Mouse (Mus musculus): ENCODE results near the gene Fancg. TPM values are rescaled to one million over a fixed set of nuclear protein-coding genes. Genes with fewer than 3 reads are reported as not detected.

Gene Fancg
- polyA plus RNA-seq, 1 experiment: 3.2 TPM

DNA sequence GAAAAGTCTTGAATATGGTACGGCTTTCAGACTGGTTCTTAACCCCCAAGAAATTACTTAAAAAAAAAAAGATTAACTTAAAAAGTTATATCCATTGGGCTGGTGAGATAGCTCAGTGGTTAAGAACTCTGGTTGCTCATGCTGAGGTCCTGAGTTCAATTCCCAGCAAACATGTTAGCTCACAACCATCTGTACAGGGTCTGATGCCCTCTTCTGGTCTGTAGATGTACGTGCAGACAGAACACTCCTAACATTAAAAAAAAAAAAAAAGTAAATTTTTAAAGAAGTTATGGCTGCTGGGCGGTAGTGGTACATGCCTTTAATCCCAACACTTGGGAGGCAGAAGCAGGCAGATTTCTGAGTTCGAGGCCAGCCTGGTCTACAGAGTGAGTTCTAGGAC is 32.2 kb downstream of the Fancg start:
- H3K36me3 ChIP-seq (ENCODE audit: control insufficient read depth, insufficient read depth): peaks cover 58% of the 10 kb centered on the region

DNA sequence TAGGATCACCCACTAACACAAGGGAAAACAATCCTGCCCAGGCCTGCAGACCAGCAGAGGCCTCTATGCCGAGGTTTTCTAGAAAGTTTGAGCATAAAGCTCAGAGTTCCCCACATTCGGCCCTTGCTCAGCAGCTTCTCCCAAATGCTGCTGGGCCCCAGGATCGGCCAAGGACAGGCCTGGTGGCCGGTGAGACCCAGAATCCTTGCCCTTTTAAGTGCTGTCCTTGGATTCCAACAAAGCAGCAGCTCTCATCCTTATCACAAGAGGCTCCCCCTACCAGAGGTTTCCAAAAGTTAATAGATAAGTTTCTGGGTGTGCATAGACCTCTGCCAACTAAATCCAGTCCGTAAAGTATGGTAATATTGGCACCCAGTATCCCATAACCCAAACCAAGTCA is 36.4 kb downstream of the Fancg start:
- Histone ChIP-seq H3K36me3 (ENCODE audit: control insufficient read depth, insufficient read depth) (peaks cover 23% of the 10 kb centered on the region), H3K27me3 (ENCODE audit: control insufficient read depth, insufficient read depth, insufficient read length) (no peaks in the 10 kb centered on the region), H3K79me2 (ENCODE audit: control insufficient read depth, insufficient read depth) (no peaks in the 10 kb centered on the region), H3K79me3 (ENCODE audit: low read depth) (no peaks in the 10 kb centered on the region), H3ac (ENCODE audit: control insufficient read depth, insufficient read length, low read depth) (no peak overlapping the region), H3K4me3 (ENCODE audit: insufficient read depth, poor library complexity, severe bottlenecking) (no peak overlapping the region)
- TF ChIP-seq CTCF (IDR thresholded peaks at IDR 0.05; ENCODE audit: control insufficient read depth, insufficient read depth, insufficient read length) (no peak), CEBPB (IDR thresholded peaks at IDR 0.05; ENCODE audit: low read depth) (no peak), MAX (IDR thresholded peaks at IDR 0.05) (no peak), FOSL1 (IDR thresholded peaks at IDR 0.05; ENCODE audit: insufficient read depth, low read length, poor library complexity, severe bottlenecking) (no peak), USF1 (IDR thresholded peaks at IDR 0.05; ENCODE audit: low read depth) (no peak), MYOG (IDR thresholded peaks at IDR 0.05; ENCODE audit: control insufficient read depth, extremely low read depth, insufficient read length) (no peak), MYOD1 (IDR thresholded peaks at IDR 0.05; ENCODE audit: control insufficient read depth, insufficient read length, low read depth) (no peak)

More for the DNA sequence above, 32.2 kb downstream of the Fancg start:
- no peak overlapping the region for H3ac ChIP-seq (ENCODE audit: control insufficient read depth, insufficient read length, low read depth)
- H3K4me3 ChIP-seq (ENCODE audit: insufficient read depth, poor library complexity, severe bottlenecking): no peak overlapping the region
- no peaks in the 10 kb centered on the region for H3K27me3 ChIP-seq (ENCODE audit: control insufficient read depth, insufficient read depth, insufficient read length)
- no peaks in the 10 kb centered on the region for H3K79me3 ChIP-seq (ENCODE audit: low read depth)
- TF ChIP-seq MAX (IDR thresholded peaks at IDR 0.05) (no peak), CTCF (IDR thresholded peaks at IDR 0.05; ENCODE audit: control insufficient read depth, insufficient read depth, insufficient read length) (no peak), MYOD1 (IDR thresholded peaks at IDR 0.05; ENCODE audit: control insufficient read depth, insufficient read length, low read depth) (no peak), CEBPB (IDR thresholded peaks at IDR 0.05; ENCODE audit: low read depth) (no peak), MYOG (IDR thresholded peaks at IDR 0.05; ENCODE audit: control insufficient read depth, extremely low read depth, insufficient read length) (no peak), USF1 (IDR thresholded peaks at IDR 0.05; ENCODE audit: low read depth) (no peak), FOSL1 (IDR thresholded peaks at IDR 0.05; ENCODE audit: insufficient read depth, low read length, poor library complexity, severe bottlenecking) (no peak)
- H3K79me2 ChIP-seq (ENCODE audit: control insufficient read depth, insufficient read depth): no peaks in the 10 kb centered on the region

DNA sequence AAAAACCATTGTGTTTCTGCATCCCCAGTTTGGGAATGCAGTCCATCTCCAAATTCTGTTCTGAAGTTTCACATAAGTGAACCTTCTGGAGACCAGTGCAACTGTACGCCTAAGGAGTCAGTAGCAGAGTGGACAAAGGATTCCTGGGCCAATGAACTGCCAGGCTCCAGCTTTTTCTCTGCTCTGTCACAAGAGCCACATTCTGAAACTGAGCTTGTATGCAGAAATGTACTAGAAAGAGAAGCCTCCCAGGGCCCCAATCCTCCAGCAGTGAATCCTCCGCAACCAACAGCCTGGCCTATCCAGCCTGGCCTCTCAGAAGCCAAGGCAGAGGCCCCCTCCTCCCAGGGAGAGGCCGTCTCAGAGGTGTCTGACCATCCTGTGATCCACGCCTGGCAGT is 37.4 kb downstream of the Fancg start:
- Histone ChIP-seq H3K79me3 (ENCODE audit: low read depth) (no peaks in the 10 kb centered on the region), H3ac (ENCODE audit: control insufficient read depth, insufficient read length, low read depth) (no peak overlapping the region)

DNA sequence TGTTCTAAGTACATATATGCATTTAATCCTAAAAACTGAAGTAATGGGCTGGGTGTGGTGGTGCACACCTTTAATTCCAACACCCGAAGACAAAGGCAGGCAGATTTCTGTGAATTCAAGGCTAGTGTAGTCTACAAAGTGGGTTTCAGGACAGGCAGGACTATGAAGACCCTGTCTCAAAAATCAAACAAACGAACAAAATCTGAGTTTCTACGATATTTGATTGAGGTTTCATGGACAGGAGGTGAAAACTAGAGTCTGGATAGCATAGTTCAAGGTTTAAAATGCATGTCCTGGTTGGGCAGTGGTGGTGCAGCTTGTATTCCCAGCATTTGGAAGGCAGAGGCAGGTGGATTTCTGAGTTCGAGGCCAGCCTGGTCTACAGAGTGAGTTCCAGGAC is 41.0 kb downstream of the Fancg start, which contains the start of gene 1700022I11Rik:
Gene 1700022I11Rik, plus strand, starts transcription at position 301 of the 400 bp plus-strand sequence.
- TF ChIP-seq USF1 (IDR thresholded peaks at IDR 0.05; ENCODE audit: low read depth): no peak
- TF ChIP-seq CEBPB (IDR thresholded peaks at IDR 0.05; ENCODE audit: low read depth): no peak
- TF ChIP-seq CTCF (IDR thresholded peaks at IDR 0.05; ENCODE audit: control insufficient read depth, insufficient read depth, insufficient read length): no peak
- no peak for TF ChIP-seq FOSL1 (IDR thresholded peaks at IDR 0.05; ENCODE audit: insufficient read depth, low read length, poor library complexity, severe bottlenecking)
- TF ChIP-seq MAX (IDR thresholded peaks at IDR 0.05): no peak
- no peak for TF ChIP-seq MYOD1 (IDR thresholded peaks at IDR 0.05; ENCODE audit: control insufficient read depth, insufficient read length, low read depth)
- no peak for TF ChIP-seq MYOG (IDR thresholded peaks at IDR 0.05; ENCODE audit: control insufficient read depth, extremely low read depth, insufficient read length)
- Histone ChIP-seq H3K36me3 (ENCODE audit: control insufficient read depth, insufficient read depth) (no peaks in the 10 kb centered on the region), H3K79me2 (ENCODE audit: control insufficient read depth, insufficient read depth) (no peaks in the 10 kb centered on the region), H3K27me3 (ENCODE audit: control insufficient read depth, insufficient read depth, insufficient read length) (no peaks in the 10 kb centered on the region), H3ac (ENCODE audit: control insufficient read depth, insufficient read length, low read depth) (no peak within 1 kb of the TSS), H3K79me3 (ENCODE audit: low read depth) (no peaks in the 10 kb centered on the region), H3K4me3 (ENCODE audit: insufficient read depth, poor library complexity, severe bottlenecking) (no peak within 1 kb of the TSS)

More for the DNA sequence above, 37.4 kb downstream of the Fancg start:
- no peaks in the 10 kb centered on the region for H3K79me2 ChIP-seq (ENCODE audit: control insufficient read depth, insufficient read depth)
- H3K4me3 ChIP-seq (ENCODE audit: insufficient read depth, poor library complexity, severe bottlenecking): no peak overlapping the region
- TF ChIP-seq MYOD1 (IDR thresholded peaks at IDR 0.05; ENCODE audit: control insufficient read depth, insufficient read length, low read depth) (no peak), FOSL1 (IDR thresholded peaks at IDR 0.05; ENCODE audit: insufficient read depth, low read length, poor library complexity, severe bottlenecking) (no peak), USF1 (IDR thresholded peaks at IDR 0.05; ENCODE audit: low read depth) (no peak)
- H3K27me3 ChIP-seq (ENCODE audit: control insufficient read depth, insufficient read depth, insufficient read length): no peaks in the 10 kb centered on the region
- H3K36me3 ChIP-seq (ENCODE audit: control insufficient read depth, insufficient read depth): peaks cover 16% of the 10 kb centered on the region

DNA sequence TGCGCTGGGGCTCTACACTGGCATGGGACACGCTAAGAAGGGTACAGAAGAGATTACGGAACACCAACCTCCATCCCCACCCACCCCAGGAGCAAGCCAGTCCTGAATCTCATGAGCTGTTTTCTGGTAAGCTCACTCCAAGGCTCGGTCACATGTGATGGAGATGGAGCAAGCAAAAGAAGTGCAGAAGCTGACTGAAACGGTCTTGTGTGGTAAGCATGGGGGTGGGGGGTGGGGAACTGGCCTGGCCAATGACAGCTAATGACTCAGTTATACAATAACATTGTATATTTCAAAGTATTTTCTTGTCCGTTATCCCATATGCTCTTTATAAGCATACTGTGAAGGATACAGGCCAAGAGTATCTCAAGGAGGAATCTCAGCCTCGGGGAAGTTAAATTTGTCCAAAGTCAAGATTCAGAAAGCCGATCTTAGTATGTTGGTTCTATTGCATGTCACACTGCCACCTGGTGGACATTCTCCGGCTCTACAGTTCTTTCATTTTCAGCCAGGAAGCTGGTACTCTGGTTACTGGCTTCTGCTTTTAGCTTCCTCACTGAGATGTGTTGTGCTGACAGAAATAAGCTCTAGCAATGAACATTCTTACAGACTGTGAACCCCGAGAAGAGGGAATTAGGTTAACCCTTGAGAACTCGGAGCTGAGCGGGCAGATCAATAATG is 45.1 kb downstream of the Fancg start:
- TF ChIP-seq USF1 (IDR thresholded peaks at IDR 0.05; ENCODE audit: low read depth) (no peak), CEBPB (IDR thresholded peaks at IDR 0.05; ENCODE audit: low read depth) (no peak), MAX (IDR thresholded peaks at IDR 0.05) (no peak), CTCF (IDR thresholded peaks at IDR 0.05; ENCODE audit: control insufficient read depth, insufficient read depth, insufficient read length) (no peak)
- Histone ChIP-seq H3K79me3 (ENCODE audit: low read depth) (no peaks in the 10 kb centered on the region), H3K27me3 (ENCODE audit: control insufficient read depth, insufficient read depth, insufficient read length) (no peaks in the 10 kb centered on the region), H3ac (ENCODE audit: control insufficient read depth, insufficient read length, low read depth) (no peak overlapping the region), H3K36me3 (ENCODE audit: control insufficient read depth, insufficient read depth) (no peaks in the 10 kb centered on the region), H3K4me3 (ENCODE audit: insufficient read depth, poor library complexity, severe bottlenecking) (no peak overlapping the region), H3K79me2 (ENCODE audit: control insufficient read depth, insufficient read depth) (no peaks in the 10 kb centered on the region)

DNA sequence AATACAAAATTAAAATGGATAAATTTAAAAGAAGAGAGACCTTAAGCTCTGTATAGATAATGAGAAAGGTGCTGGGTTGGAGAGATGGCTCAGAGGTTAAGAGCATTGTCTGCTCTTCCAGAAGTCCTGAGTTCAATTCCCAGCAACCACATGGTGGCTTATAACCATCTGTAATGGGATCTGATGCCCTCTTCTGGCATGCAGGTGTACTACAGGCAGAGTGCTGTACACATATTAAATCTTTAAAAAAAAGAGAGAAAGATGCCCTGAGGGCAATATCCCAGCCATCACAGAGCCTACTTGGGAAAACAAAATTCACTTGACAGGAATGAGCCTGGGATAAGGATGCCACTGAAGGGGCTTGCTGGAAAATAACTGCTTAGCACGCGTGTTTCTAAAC is 46.8 kb downstream of the Fancg start:
- Histone ChIP-seq H3K27me3 (ENCODE audit: control insufficient read depth, insufficient read depth, insufficient read length) (no peaks in the 10 kb centered on the region), H3K79me3 (ENCODE audit: low read depth) (no peaks in the 10 kb centered on the region), H3K4me3 (ENCODE audit: insufficient read depth, poor library complexity, severe bottlenecking) (no peak overlapping the region), H3K36me3 (ENCODE audit: control insufficient read depth, insufficient read depth) (no peaks in the 10 kb centered on the region), H3ac (ENCODE audit: control insufficient read depth, insufficient read length, low read depth) (no peak overlapping the region), H3K79me2 (ENCODE audit: control insufficient read depth, insufficient read depth) (no peaks in the 10 kb centered on the region)
- no peak for TF ChIP-seq FOSL1 (IDR thresholded peaks at IDR 0.05; ENCODE audit: insufficient read depth, low read length, poor library complexity, severe bottlenecking)
- no peak for TF ChIP-seq MAX (IDR thresholded peaks at IDR 0.05)
- no peak for TF ChIP-seq MYOG (IDR thresholded peaks at IDR 0.05; ENCODE audit: control insufficient read depth, extremely low read depth, insufficient read length)
- no peak for TF ChIP-seq CEBPB (IDR thresholded peaks at IDR 0.05; ENCODE audit: low read depth)
- no peak for TF ChIP-seq CTCF (IDR thresholded peaks at IDR 0.05; ENCODE audit: control insufficient read depth, insufficient read depth, insufficient read length)
- TF ChIP-seq USF1 (IDR thresholded peaks at IDR 0.05; ENCODE audit: low read depth): no peak
- no peak for TF ChIP-seq MYOD1 (IDR thresholded peaks at IDR 0.05; ENCODE audit: control insufficient read depth, insufficient read length, low read depth)

Data from C2C12 (cell line).